Mouse (Mus musculus) common myeloid progenitor, adult 5-6 weeks (primary cell): ENCODE data around the gene Tdgf1. TPM values are rescaled to one million over a fixed set of nuclear protein-coding genes. Genes with fewer than 3 reads are reported as not detected.

Experiments used
- ATAC-seq: replicated peaks from 2 replicates; pipeline ENCODE4 v1.8.0; 2016; ENCODE audit warnings: low read depth, mild to moderate bottlenecking, moderate TSS enrichment, inconsistent platforms; ENCODE audit not compliant: poor library complexity, severe bottlenecking
- total RNA-seq: library from RNA; stranded (forward); fragments of 200-1000, 187-1606 nt; gene quantifications from 2 replicates; pipeline ENCODE4 v1.2.3, GENCODE M21; 2017

Tdgf1 gene
- total RNA-seq, 1 experiment from 2014 or later = not detected

DNA sequence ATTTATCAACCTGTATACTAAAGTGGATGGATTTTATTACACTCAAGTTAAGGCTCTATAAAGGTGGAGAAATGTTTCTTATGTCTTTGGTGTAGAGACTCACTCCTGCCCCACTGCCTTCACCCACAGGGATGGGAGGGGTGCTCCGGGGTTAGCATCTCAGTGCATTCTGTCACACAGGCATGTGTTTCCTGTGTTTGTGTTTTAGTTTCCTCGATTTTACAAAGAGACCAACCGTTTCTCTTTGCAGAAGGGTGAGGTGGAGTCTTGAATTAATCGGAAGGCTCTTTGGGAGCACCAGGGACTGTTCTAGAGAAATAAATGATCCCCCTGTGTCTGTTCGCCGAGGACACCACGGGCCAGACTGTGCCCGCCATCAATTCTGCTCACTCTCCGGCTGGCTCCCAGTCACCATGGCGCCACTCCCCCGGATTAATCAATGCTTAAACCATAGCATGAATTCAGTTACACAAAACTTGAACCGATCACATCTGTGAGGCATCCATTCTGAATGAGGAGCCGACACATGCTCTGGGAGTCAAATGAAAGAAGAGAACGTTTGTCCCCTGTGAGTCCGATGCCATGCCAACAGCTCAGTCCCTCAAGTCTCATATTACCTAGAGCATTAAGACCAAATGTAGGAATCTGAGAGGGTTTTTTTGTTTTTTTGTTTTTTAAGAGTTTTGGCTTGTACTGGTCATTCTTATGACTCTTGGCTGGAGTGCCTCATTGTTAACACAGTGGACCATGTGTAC lies 25.1 kb downstream of the Tdgf1 start:
- ATAC-seq = no peak

GRCm38 (mm10) chr9:110916786-110917185 lies 29.2 kb downstream of the Tdgf1 start, which contains the start of gene Fam240a:
Gene Fam240a (minus strand): TSS chr9:110916861.
- no peak for ATAC-seq

DNA sequence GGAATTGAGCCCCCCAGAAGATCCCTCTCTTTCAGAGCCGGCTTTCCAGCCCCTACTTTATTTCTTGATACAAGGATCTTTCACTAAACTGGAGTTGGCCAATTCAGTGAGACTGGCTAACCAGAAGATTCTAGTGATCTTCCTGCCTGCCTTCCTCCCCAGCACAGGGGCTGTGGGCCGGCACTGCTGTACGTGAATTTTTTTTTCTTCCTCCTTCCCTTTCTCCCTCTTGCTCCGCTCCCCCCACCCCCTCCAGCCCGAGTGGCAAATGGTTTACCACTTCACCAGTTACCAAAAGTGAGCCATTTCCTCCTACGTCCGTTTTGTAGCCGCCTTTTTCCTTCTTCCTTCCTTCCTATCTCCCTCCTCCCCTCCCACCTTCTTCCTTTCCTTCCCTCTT lies 30.5 kb downstream of the Tdgf1 start:
- peak; percentile 54; the same call in 1 of the 2 replicates for ATAC-seq

- no peak for ATAC-seq
Measured at GRCm38 (mm10) chr9:110914631-110915236, 31.2 kb downstream of the Tdgf1 start.

DNA sequence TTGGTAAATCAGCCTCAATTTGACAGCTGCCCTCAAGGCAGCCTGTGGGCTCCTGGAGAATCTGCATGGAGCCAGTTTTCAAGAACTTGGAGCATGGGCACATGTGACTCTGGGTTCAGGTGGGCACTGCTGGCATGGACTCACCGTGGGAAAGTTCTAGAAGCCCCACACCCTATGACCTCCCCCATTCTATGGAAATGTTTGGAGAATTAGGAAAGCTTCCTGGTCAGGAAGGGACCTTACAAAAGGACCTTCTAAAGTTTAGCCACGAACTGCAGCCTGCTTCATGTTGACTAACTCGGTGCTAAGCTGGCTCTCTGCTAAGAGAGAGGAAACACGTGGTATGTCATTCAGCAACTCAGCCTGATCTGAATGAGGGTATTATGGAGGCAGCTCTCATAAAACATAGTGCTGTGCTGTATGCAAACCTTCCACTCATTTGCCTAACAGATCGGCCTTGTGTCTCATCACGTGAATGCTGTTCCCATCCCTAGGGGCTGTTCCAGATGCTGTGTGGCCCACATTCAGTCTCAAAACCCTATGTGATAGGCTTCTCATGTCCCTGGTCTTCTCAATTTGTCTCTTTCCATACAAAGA lies 36.5 kb downstream of the Tdgf1 start:
- no peak for ATAC-seq

DNA sequence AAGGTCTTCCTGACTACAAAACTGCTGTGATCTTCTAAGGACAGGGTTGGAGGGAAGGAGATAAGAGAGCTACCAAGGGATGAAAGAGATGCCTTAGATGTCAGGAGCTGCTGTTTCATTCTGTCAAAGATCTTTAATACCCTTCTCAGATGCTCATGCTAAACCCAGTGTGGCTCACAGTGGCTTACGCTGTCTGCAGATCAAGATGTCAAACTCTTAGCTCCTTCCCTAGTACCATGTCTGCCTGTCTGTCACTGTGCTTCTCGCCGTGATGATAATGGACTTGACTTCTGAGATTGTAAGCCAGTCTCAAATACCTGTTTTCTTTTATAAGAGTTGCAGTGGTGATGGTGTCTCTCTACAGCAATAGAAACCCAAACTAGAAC lies 37.3 kb downstream of the Tdgf1 start:
- no peak for ATAC-seq

DNA sequence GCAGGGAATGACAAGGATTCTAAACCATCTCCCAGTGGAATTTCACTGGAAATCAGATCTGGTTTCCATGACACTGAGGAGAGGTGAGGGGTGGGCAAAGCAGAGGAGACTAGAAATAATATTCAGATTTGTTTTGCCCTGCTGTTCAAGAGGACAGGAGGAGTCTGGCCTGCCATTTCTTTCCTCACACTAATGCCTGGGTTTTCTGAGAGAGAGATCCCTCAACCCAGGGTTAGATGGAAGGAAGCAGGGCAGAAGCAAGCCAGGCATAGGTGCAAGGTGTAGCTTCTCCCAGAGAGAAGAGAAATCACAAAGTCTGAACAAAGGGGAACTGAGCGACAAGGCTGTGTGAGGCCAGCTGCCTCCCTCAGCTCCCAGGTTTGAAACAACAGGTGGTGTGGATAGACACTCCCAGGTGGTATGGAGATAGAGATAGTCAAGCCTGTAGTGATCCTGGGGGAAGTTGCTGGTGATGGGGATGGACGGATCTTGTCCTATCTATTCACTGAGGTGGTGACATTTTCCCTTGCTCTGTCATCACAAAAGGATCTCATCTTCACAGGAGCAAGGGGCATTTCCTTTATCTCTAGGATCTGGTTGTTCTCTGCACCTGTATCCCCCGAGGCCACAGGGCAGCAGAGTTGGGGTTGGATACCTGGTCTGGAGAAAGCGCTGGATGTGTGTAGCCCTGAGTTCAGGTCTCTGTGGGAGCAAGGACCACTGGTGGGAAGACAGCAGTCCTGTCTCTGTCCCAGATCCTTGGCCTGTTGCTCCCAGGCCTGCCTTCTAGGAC lies 37.9 kb downstream of the Tdgf1 start:
- ATAC-seq = no peak

- ATAC-seq = no peak
Measured at GRCm38 (mm10) chr9:110907201-110907837, 38.6 kb downstream of the Tdgf1 start.

- no peak for ATAC-seq
Measured at GRCm38 (mm10) chr9:110902271-110902670, 43.7 kb downstream of the Tdgf1 start.

DNA sequence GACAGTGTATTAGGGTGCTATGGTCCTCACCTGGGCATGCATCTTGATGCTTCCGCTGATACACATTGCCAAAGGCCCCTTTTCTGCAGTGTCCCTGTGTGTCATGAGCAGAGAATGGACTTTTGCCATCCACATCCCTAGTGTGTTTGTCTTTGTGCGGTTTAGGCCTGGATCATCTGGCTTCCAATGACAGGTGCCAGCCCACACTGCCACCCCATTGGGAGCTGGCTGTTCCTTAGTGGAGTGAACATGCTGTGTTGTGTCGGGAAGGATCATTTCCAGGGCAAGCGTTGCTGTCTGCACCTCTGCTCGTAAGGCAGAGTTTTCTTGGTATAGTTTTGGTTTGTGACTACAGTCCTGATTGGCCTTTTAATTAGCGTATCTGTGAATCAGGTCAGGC lies 44.8 kb downstream of the Tdgf1 start:
- no peak for ATAC-seq

DNA sequence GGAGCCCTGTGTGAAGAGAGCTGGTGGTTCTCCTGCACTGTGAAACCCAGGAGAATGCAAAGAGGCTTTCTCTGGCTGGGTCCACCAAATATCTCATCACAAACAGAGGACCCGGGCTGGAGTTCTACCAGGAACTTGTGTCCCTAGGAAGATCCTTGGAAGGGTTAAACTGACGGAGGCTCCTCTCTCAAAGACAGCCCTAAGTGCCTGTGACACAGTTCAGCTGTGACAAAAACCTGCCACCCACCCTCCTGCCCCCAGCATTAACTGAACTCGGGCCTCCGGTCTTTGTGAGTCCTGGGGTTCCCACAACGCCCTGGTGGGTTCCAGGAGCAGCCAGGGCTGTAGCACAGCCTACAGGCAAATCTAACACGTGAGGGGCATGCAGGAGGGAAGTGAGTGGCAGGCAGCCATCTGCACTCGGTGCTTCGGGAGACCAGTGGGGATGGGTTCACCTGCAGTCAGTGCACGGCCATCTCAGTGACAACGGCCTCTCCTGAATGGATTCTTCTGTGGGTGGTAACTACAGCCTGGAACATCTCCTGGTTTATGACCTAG lies 46.4 kb downstream of the Tdgf1 start:
- no peak for ATAC-seq

GRCm38 (mm10) chr9:110896595-110896994 lies 49.4 kb downstream of the Tdgf1 start:
- ATAC-seq = peak; percentile 76

GRCm38 (mm10) chr9:110895994-110896393 lies 50.0 kb downstream of the Tdgf1 start:
- ATAC-seq = no peak

DNA sequence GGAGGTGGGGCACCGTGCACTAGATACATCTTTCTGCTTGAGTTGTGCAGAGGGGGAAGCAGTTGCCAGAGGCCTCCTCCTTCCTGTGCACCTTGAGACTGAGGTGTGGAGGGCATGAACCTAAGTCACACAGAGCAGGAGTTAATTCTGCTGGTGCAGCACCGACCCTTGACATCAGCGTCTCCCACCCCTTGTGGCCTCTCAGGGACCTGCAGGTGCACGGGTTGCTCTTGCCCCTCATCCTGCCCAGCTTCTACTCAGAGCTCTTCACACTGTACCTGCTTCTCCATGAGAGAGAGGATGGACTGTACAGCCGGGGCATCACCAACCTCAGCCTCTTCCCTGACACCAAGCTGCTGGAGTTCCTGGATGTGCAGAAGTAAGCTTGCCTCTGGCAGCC lies 50.5 kb downstream of the Tdgf1 start:
- no peak for ATAC-seq

DNA sequence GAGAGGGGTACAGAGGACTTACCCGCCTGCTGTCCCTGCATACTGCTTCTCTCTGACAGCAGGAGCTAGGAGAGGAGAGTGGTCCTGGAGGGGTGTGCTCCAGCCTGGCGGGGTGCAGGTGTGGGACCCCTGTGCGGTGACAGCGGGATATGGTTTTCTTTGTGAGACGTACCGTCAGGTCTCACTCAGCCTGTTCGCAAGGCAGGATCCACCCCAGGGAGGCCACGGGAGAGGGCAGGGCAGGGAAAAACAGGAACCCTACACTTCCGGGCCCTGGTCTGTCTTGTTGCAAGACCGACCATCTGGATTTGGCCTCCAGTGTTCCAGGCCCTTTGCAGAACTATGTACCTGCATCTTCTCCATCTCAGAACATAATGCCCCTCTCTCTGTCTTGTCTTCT lies 52.5 kb downstream of the Tdgf1 start:
- ATAC-seq = no peak

DNA sequence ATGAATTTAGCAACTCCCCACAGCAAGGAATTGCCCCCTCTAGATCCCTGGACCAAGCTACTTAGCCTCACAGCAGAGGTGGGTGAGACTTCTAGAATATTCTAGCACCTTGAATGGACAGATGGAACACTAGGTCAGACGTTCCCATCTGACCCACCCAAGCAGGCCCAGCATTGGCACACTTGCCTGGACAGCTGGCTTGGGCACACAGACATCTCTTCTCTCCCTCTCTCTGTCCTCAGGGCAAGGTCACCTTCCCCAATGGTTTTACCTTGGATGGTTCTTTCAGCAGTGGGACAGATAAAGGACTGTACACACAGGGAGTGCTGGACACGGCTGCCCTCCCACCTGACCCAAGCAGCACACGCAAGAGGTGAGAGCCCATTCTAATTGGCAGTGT lies 53.4 kb downstream of the Tdgf1 start:
- ATAC-seq = no peak

DNA sequence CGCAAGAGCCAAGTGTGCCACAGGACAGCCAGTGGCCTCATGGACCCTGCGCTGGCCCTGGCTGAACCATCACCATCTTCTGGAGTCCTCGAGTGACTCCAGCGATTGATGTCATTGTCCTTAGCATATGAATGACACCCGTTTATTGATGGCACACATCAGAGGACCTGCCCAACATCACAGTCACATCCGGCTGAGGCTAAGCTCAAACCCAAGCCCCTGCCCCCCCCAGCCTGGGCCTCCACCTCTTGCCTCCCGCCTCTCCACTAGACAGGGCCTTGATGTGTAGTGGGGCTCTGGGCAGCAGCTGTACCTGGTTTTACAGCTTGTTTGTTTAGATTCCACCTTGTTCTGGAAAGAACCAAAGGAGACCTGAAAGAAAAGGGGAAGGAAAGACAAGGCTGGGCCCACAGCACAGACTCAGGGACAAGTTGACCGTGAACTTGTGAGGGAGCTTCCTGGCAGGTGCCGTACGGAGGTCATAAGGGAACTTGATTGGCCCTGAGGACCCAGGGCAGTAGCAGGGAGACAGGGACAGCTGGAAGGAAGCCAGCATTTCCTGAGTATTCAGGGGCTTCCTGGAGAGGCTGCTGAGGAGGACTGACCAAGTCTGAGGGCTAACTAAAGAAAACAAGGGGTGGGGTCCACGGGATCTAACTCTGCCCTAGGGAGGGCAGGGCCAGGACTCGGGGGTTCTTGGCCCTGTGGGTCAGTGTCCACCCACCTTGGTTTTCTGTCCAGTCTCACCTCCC lies 54.7 kb downstream of the Tdgf1 start:
- ATAC-seq = peak; percentile 39

GRCm38 (mm10) chr9:110890026-110890783 lies 55.8 kb downstream of the Tdgf1 start:
- no peak for ATAC-seq
